Mouse (Mus musculus) kidney, postnatal 4 days (tissue): ENCODE measurements at regions not wholly inside any gene's neighbourhood (a gene's known extent, or its start where the extent isn't known, plus 50 kb on each side); places are given as distances from the start of the nearest gene placed in this dataset.

Experiments used
- DNase-seq, 2 experiments: peaks; one replicate each; pipeline ENCODE4 v3.0.0; 2021; ENCODE audit warnings: mixed read lengths in 2 of 2

GRCm38 (mm10) chrX:21293666-21294065 is 118.2 kb upstream of the Gm21876 start:
- peak; percentile 50 to 75 for DNase-seq

- DNase-seq = peak in 1 of 2 experiments; percentile 6
Measured at GRCm38 (mm10) chrX:21295460-21295859, 120.0 kb upstream of the Gm21876 start.

- no peak for DNase-seq
Measured at GRCm38 (mm10) chrX:21297349-21297748, 121.9 kb upstream of the Gm21876 start.

GRCm38 (mm10) chrX:21334499-21335032 is 149.8 kb upstream of the Agtr2 start:
- peak; percentile 5 to 10 for DNase-seq

- DNase-seq = no peak
Measured at GRCm38 (mm10) chrX:21344397-21344796, 139.9 kb upstream of the Agtr2 start.

- peak in 1 of 2 experiments; percentile 13 for DNase-seq
Measured at GRCm38 (mm10) chrX:21350503-21350902, 133.8 kb upstream of the Agtr2 start.

GRCm38 (mm10) chrX:21352350-21352749 is 132.0 kb upstream of the Agtr2 start:
- no peak for DNase-seq

- DNase-seq = peak; percentile 18 to 31
Measured at GRCm38 (mm10) chrX:21360771-21361667, 123.3 kb upstream of the Agtr2 start.

- no peak for DNase-seq
Measured at GRCm38 (mm10) chrX:21385221-21385620, 99.1 kb upstream of the Agtr2 start.

GRCm38 (mm10) chrX:21389992-21390391 is 94.4 kb upstream of the Agtr2 start:
- DNase-seq = no peak

GRCm38 (mm10) chrX:21393212-21393611 is 91.1 kb upstream of the Agtr2 start:
- peak; percentile 3 to 5 for DNase-seq

GRCm38 (mm10) chrX:21424797-21425196 is 59.5 kb upstream of the Agtr2 start:
- peak; percentile 6 to 12 for DNase-seq

GRCm38 (mm10) chrX:21428081-21428480 is 56.3 kb upstream of the Agtr2 start:
- peak in 1 of 2 experiments; percentile 1 for DNase-seq

GRCm38 (mm10) chrX:21433501-21433900 is 50.8 kb upstream of the Agtr2 start:
- DNase-seq = no peak
